Mouse (Mus musculus) cortical plate, adult 2 months (tissue): ENCODE data around the gene Orai2. TPM values are rescaled to one million over a fixed set of nuclear protein-coding genes. Genes with fewer than 3 reads are reported as not detected.
A peak's percentile ranks its signal among the peaks of the same experiment; 100 is the strongest.

ENCODE experiments used
- H3K27ac ChIP-seq: fragments of 200-500 bp; 2 replicates; pipeline ENCODE4 v1.5.1; 2012; ENCODE audit warnings: low read length, control low read depth, inconsistent platforms; ENCODE audit not compliant: insufficient read depth
- H3K4me1 ChIP-seq: fragments of 200-500 bp; 2 replicates; pipeline ENCODE4 v1.6.1; 2011; ENCODE audit warnings: low read length; ENCODE audit not compliant: control insufficient read depth, insufficient read depth
- H3K4me3 ChIP-seq: fragments of 200-500 bp; 2 replicates; pipeline ENCODE4 v1.5.1; 2011; ENCODE audit warnings: mild to moderate bottlenecking, low read length, control low read depth; ENCODE audit not compliant: insufficient read depth
- CTCF ChIP-seq: fragments of 200-500 bp; IDR thresholded peaks from 2 replicates; pipeline ENCODE4 v1.5.1; 2011; ENCODE audit warnings: mild to moderate bottlenecking, control low read depth, low read length; ENCODE audit not compliant: insufficient read depth; ENCODE audit errors: extremely low read depth
- POLR2A ChIP-seq: fragments of 200-500 bp; IDR thresholded peaks from 2 replicates; pipeline ENCODE4 v1.6.1; 2011; ENCODE audit warnings: mild to moderate bottlenecking, low read length, control low read depth; ENCODE audit not compliant: insufficient read depth; ENCODE audit errors: extremely low read depth
- polyA plus RNA-seq: library from polyadenylated mRNA; depleted of rRNA; stranded (reverse); fragments of >200 nt; gene quantifications from 2 replicates; pipeline ENCODE4 v1.2.3, GENCODE M21; 2012; rRNA removed

The Orai2 gene
- polyA plus RNA-seq, 1 experiment, result 54.6 TPM

- no peak overlapping the region for H3K27ac ChIP-seq
- H3K4me3 ChIP-seq, result peak overlapping the region; percentile 32
- no peaks in the 10 kb centered on the region for H3K4me1 ChIP-seq
- TF ChIP-seq CTCF (peak; percentile 76), POLR2A (no peak)
Measured at GRCm38 (mm10) chr5:136102099-136102820, 68.3 kb downstream of the Orai2 start.

- no peak overlapping the region for H3K4me3 ChIP-seq
- H3K27ac ChIP-seq, result no peak overlapping the region
- H3K4me1 ChIP-seq, result no peaks in the 10 kb centered on the region; the same call in 1 of the 2 replicates
- no peak for TF ChIP-seq POLR2A
- no peak for TF ChIP-seq CTCF
Measured at GRCm38 (mm10) chr5:136098536-136098935, 72.0 kb downstream of the Orai2 start.

Other genes with a start within 250 kb of the Orai2 start
- 516 and 534 TPM in 2 replicates for gene Ywhag, start 236.1 kb downstream of the Orai2 start, polyA plus RNA-seq
- gene Ssc4d, start 196.2 kb downstream of the Orai2 start, polyA plus RNA-seq, result 2.7 and 3.7 TPM in 2 replicates
- 0.08 TPM in 1 of 2 replicates, not detected in the other for gene Zp3, start 190.6 kb downstream of the Orai2 start, polyA plus RNA-seq
- 8.9 and 9.6 TPM in 2 replicates for gene Dtx2, start 175.9 kb downstream of the Orai2 start, polyA plus RNA-seq
- gene Upk3b, start 132.2 kb downstream of the Orai2 start, polyA plus RNA-seq, result 0.04 TPM in 1 of 2 replicates, not detected in the other
- 0.45 and 0.61 TPM in 2 replicates for gene Upk3bl, start 116.2 kb downstream of the Orai2 start, polyA plus RNA-seq
- gene Rasa4, start 86.8 kb downstream of the Orai2 start, polyA plus RNA-seq, result 6.5 and 7.4 TPM in 2 replicates
- 121 and 126 TPM in 2 replicates for gene Polr2j, start 54.1 kb downstream of the Orai2 start, polyA plus RNA-seq
- gene Lrwd1, start 34.6 kb downstream of the Orai2 start, polyA plus RNA-seq, result 18.2 and 19.8 TPM in 2 replicates
- 10.4 and 11.3 TPM in 2 replicates for gene Alkbh4, start 34.6 kb downstream of the Orai2 start, polyA plus RNA-seq
- gene Prkrip1, start 28.2 kb upstream of the Orai2 start, polyA plus RNA-seq, result 35.0 and 36.0 TPM in 2 replicates
- 8.4 and 9.2 TPM in 2 replicates for gene Sh2b2, start 75.8 kb upstream of the Orai2 start, polyA plus RNA-seq